Mouse (Mus musculus): ENCODE data around the gene Appl2. TPM values are rescaled to one million over a fixed set of nuclear protein-coding genes. Genes with fewer than 3 reads are reported as not detected.
"Not testable (repeated sequence)": the region's sequence is repeated elsewhere in the genome, so short reads cannot be mapped to it uniquely, and the experiment has no call there.

Appl2 gene
- total RNA-seq (2021) (100 to 1,000 TPM in 1 of 2 experiments, 10 to 100 TPM in 1; 51.2 to 190 TPM), polyA plus RNA-seq (2012; rRNA removed) (244 and 584 TPM in 2 replicates)
- long read RNA-seq, transcript Appl2-201 (21 exons, 3,020 nt), result major isoform, 25 of 42 reads
- long read RNA-seq, partial matches to known transcripts, result 3 of 42 reads
- long read RNA-seq, other reads (novel, unspliced or antisense), result 14 of 42 reads

DNA sequence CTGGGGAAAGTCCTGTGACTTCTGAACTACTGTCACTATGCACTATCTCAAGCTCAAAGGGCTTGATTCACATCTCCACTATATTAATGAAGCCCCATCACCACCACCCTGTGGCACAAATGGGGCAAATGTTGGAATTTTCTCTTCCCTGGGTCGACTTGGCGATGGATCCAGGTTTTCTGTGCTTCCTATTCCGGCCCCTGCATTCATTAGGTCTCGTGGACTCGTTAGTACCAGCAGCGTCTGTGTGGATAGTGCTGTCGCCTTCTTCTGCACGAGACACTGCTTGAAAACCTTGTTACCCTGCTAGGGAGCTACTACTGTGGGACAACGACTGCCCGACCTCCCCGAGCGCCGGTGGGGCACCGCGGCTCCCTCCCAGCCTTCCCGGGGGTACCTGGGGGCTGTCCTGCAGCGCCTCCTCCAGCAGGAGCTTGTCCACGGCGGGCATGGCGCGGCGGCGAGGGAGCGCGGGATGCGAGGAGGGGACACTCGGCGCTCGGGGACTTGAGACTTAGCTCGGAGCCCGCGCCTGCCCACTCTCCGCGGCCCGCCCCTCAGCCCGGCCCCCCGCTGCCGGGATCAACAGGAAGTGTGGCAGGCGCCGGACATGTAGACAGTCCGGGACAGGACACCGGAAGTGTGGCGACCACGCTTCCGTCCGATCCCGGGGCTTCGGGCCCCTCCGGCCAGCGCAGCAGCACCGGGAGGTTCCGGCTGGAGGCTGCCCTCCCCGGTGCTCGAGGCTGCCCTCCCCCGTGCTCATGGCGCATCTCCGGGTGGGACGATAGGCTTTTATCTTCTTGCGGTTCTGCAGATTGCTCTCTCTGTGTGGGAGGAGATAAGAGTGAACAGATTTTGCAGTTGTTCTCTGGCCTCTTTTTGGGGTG, at the start of gene Appl2:
Gene Appl2, minus strand, starts transcription at position 608 of the 890 bp plus-strand sequence.
- peak; percentile 98 for DNase-seq

DNA sequence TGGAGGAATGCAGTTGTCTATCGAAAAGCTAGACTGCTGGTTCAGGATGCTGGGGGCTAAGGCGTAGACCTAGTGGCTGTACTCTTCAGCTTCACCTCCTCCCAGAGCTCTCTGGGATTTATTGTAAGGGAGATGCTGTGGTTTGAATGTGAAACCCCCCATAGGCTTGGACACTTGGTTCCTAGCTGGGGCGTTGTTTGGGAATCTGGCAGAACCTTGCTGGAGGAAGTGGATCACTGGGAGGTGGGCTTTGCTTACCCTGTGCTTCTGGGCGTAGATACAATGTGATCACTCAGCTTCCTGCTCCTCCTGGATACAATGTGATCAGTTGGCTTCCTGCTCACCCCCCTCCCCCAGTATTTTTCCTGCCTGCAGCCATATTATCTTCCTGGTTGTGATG, 47.7 kb upstream of the Appl2 start:
- no peak for DNase-seq

DNA sequence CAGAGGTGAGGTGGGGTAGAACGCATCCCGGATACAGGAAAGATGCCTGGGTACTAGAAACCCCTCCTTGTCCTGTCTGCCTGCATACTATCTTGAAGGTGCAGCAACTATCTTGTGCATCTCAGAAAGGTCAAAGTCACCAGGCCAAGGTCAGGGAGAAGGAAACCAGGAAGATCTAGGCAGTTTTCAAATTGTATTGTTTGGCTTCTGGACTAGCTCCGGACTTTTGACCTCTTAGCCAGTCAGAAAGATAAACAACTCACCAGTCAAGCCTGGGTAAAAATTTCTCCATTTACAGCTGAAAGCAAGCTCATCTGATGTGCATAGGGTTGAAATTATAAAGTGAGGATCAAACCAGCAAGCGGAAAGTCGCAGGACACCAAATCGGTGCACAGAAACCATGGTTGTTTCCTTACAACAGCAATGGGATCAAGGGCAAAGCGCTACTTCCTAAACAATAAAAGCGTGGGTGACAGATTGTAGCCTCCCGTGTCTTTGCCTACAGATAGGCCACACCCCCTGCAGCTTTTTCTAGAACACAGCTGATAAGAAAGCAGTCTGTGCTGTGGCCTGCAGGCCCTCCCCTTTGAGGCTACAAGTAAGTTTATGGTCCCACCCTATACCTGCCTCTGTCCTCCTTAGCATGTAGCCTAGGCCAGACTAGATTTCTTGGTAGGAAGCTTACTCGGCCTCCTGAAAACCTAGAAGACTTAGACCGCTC, 43.8 kb upstream of the Appl2 start:
- no peak for DNase-seq

DNA sequence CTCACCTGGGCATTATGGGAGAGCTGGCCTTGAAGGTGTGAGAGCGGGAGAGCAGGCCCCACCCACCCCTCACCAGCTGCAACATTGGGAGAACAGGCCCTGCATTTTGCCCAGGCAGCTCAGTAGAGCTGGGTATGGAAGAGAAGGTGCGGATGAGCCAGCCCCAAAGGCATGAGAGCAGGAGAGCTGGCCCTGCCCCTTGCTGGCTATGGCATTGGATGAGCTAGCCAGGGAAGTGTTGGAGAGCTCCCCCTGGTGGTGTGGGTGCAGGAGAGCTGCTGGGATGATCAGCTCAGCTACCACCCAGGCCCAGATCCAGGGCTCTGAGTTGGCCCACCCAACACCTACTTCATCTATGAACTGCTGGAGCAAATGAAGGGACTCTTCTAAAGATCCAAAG, 39.7 kb upstream of the Appl2 start:
- peak; percentile 27 for DNase-seq

DNA sequence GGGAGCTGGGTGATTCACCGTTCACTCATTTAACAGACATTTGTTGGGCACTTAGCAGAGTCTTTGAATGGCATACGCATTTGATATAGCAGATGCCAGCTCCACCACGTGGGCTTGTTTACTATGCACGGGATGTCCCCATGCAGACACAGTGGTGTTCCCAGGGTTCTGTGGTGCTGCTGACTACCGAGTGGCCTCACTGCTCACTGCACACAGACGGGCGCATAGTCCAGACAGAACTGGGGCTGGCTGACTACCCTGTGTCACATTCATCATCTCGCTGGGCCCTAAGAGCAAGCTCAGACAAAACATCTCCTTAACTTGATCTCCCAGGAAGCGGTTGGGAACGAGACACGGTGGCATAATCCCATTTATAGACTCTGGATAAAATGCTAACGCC, 32.8 kb upstream of the Appl2 start:
- DNase-seq, result no peak

DNA sequence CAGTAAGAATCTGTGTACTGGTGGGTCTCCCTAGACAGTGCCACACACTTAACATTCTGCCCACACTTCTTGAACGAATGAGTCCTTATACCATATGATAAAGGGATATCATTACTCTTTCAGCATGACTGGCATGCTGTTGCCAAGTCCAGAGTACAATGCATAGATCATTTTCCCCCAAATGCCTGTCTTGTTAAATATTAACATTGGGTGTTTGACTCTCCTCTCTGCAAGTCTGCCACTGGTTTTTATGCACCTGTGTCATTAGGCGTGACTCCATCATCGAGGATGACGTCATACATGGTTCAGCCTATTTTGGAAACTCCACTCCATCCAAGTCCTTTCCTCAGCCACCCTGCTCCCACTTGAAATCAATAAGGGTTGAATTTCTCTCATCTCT, 18.0 kb upstream of the Appl2 start:
- DNase-seq, result no peak

DNA sequence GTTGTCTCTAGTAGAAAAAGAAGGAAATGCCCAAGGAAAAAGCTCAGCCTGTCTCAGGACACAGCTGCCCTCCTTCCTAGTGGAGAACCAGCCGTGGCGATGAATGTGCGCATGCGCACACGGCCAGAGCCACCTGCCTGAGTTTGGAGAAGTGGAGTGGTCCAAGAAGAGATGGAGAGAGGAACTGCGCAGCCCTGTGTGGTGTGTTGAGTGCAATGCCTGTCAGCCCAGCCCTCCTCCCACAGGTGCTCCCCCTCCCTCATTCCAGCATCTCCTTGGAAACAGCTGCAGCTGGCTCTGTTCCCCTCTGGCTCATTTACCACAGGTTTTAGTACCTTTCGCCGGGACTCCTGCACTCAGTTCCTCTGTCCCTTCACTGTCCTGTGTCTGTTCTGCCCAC, 13.4 kb upstream of the Appl2 start:
- no peak for DNase-seq

DNA sequence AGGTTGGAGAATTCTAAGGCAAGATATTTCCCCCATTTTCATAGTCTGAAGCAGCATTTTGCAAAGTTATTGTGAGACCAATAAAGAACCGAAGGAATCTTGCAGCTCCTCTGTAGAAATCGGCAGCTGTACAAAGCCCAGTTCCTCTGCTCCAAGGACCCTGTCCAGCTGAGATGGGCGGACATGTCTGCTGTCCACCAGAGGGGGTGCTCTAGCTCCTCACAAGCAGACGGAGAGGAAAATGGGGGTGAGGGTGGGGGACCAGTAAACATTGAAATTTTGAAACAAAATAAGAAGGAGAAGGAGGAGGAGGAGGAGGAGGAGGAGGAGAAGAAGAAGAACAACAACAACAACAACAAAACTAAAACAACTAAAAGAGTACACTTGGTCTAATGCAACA, 12.1 kb upstream of the Appl2 start:
- no peak for DNase-seq

DNA sequence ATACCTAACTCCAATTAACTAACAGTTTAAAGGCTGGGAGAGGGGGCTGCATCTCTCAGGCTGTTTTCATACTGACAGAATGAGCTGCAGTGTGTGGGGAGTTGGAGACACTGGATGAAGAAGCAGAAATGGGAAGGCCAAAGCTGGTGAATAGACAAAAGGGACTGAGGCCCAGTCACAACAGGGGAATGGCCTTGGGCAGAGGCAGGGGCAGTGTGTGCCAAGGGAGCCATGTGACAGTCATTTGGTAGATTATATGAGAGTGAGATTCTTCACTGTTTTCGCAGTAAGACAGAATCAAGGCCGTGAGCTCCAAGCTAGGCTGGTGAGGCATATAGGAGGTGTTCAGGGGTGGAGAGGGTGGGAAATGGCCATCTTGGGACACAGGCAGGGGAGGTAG, 6.1 kb upstream of the Appl2 start:
- peak; percentile 86 for DNase-seq

DNA sequence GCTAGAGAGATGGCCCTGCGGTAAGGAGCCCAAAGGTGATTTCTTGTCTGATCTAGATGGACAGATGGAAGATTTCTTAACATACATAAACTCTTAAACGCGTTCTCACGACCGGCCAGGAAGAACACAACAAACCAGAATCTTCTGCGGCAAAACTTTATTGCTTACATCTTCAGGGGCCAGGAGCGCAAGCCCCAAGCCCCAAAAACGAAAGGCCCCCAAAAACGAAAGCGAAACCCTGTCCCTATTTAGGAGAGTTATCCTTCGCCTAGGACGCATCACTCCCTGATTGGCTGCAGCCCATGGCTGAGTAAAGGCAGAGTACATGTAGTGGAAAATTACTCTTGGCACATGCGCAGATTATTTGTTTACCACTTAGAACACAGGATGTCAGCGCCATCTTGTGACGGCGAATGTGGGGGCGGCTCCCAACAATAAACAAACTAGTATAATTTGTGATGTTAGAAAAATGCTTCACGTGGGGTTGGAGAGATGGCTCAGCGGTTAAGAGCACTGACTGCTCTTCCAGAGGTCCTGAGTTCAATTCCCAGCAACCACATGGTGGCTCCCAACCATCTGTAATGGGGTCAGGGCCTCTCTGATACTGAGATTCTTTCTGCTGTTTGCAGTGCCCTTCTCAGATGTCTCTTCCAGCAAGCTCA, 3.8 kb upstream of the Appl2 start:
- DNase-seq, result not testable (repeated sequence)

DNA sequence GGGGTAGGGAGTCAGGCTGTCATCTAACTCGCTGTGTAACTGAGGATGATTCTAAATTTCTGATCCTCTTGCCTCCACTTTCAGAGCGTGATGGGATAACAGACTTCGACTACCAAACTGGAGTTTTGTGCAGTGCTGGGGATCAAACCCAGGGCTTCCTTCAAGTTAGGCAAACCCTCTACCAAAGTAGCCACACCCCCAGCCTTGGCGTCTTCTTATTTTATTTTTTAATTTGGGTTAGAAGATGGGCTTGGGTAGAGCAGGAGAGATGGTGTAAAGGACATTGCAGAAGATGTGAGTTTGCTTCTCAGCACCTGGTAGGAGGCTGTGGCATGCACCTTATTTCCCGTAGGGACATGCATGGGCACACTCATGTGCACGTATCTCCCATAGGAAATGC, 499 bp upstream of the Appl2 start:
- no peak for DNase-seq

DNA sequence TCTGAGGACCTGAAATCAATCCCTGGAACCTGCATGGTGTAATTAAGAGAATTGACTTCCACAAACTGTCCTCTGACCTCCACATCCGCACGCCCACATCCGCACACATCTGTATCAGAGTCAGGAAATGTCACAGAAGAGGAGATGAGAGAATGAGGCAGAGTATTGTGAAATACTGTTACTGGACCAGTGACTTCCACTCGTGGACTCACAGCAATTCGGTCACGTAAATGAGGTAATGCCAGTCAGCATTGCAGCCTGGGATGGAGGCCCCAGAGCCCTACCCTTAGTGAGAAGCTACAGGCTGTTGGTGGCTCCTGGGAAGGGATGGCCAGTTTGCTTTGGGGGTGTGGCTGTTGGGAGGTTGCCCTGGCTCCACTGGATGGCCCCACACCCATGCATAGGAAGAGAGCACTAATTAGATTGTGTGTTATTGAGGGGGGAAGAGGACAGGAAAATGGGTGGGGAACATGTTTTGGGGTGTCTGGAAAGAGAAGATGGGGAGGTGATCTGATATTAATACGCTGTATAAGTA, 2.1 kb downstream of the Appl2 start:
- no peak for DNase-seq

DNA sequence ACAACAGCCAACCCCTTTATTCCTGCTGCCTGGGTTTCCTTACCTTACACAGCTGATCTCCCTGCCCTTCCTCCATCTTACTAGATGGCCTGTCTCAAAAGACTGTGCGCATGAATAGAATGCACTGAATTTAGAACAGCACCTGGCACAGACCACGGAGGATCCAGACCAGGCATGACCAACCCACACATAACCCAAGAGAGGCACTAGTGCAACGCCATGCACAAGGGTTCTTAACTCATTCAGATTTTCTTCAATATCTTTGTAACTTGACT, 2.9 kb downstream of the Appl2 start:
- DNase-seq, result no peak

DNA sequence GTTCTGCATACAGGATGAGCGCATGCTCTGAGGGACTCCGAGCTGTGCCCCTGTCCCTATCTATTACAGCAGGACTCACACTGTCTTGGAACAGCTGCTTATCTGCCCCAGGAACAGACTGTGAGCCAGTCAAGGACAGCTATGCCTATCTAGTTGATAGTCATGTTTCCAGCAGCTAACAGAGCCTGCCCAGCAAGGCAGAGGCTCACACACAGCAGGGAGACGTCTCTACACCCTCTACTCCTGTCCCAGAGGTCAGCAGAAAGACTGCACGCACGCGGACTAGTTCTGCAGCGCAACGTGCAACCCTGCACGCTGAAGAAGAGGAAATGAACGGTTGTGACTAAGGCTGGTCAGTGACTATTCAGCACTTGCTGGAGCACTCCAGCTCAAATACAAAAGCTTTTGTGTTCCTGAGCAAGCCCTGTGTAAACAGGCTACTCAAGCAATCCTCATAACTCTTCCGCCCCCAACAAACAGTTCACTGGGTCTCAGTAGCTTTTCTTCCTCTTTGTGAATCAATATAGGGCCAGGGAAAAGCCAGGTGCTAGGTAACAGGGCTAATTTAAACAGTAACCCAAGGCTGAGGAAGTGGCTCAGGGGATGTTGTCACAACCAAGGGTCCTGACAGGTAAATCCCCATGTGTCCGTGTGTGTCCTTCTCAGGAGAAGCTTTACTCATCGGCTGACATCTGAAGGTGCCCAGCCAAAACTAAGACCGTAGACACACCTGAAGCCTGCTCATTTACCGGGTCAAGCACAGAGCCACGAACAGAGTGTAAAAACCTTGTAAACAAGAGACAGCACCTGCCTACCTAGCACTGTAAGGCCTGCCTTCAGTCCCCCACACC, 3.4 kb downstream of the Appl2 start:
- peak; percentile 73 for DNase-seq

DNA sequence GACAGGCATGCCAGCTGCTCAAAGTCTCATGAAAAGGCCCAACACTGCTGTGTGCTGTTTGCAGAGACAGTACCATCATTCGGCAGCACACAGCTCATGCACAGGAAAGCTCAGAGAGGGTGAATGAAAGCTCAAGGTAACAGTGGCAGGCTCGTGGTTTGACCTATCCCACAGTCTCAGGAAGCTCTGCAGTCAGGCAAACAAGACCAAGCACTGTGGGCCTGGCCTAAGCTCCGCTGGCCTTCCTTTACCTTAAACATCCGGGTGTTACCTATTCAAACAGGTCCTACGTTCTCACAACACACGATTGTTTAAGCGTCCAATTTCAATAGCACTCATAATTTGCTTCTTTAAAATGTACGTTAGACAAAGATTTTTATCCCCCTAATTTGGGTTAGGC, 4.4 kb downstream of the Appl2 start:
- DNase-seq, result no peak

DNA sequence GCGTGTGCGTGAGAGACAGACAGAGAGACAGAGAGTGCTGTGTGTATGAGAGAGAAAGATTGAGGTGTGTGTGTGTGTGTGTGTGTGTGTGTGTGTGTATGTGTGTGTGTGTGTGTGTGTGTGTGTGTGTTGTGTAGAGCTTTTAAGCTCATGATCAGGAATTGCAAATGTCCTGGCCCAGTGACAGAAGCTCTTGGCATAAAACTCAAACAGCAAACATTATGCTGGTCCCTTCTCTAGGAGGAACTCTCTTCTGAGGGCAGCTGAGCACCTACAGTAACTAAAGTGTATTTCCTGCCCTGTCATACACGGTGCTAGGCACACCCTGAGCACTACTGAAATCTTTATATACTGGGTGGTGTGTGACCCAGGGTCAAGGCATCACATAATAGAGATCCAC, 6.9 kb downstream of the Appl2 start:
- DNase-seq, result no peak

DNA sequence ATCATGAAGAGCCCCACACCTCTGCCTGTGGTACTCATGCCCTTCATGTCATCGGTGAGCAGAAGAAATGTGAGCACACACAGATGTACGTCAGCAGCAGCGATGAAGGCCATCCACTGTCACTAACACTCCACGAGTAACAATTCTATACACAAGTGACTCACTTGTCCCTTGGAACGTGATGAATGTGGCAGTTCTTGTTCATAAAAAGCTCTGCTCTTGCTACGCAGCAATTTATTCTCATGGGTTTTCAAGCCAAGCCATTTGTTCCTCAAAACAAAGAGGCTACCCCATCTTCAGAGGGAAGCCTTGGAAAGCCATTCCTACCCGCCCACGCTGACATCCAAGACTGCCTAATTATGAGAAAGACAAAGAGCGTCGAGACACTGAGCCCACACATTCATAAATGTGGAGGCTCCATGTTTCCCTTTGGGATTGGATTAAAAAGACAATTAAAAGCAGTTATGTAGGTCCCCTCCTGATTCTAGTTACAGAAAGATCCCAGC, 8.6 kb downstream of the Appl2 start:
- no peak for DNase-seq

DNA sequence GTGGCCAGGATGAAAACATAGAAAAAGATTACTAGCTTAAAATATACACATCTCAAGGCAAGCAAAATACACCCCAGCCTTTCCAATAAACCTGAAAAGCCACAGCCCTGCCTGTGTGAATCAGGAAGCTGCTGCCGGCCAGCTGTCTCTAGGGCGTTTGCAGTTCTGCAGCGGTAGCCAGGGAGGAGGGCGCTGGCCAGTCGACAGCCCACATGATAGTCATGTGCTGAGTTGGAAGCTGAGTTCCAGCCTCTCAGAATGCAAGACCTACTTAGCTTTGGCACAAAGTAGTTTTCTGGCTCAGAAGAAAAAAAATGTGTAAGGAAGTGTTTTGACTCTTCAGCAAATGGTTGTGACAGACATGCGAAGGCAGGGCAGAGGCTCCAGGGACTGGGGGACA, 11.2 kb downstream of the Appl2 start:
- DNase-seq, result peak; percentile 80

DNA sequence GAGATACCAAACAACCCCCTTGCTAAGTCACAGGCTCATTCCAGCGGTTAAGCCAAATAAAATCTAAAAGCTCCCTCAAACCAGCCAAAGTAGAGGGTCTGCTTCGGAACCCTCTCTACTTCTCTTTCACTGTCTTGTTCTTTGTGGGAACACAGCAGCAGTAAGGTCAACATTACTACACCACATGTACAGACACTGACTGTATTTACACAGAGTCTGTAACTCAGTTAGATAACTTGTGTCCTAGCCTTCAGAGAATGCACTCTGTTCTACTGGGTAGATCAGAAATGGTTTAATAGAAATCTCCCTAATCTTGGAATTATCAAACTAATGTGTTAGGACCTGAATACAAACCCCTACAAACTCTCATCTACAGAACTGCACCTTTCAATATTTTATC, 12.3 kb downstream of the Appl2 start:
- DNase-seq, result no peak

DNA sequence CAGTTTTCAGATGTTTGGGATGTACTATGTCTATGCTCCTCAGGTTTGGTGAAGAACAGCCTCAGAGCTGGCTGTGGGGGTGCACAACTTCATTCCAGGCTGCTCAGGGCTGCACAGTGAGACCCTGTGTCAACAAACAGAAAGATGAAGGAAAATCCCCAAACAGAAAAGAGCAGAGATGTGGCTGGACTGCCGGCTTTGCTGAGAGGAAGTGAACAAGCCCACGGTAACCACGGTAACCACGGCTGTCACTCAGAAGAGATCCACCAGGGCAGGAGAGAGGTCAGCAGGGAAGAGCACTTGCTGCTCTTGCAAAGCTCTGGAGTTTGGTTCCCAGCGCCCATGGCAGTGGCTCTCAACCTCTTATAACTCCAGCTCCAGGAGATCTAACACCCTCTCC, 14.1 kb downstream of the Appl2 start:
- no peak for DNase-seq

DNA sequence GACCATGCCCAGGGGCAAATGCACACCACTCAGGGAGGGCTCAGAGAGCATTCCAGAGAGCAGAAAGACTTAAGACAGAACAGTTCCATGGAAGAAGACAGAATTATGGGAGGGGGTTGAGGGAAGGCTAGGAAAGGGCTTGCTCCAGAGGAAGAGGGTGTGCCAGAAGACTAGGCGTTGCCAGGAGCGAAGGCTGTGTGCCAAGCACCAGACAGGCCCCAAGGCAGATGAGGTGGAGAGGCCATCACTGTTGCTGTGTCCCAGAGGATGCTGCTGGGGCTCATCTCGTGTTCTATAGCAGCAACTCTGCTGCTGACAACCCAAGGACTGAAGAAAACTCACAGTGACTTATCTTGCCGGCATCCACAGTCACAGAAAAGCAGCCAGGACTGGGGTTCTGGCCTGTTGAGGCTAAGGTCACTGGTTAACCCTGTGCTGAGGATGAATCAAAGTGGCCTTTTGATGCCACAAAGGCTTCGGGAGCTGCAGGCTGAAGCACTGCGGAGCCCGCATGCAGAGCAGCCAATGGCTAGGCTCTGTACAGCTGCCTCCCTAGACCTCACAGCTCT, 15.6 kb downstream of the Appl2 start:
- peak; percentile 76 for DNase-seq
